Mouse (Mus musculus) kidney, embryonic 15.5 days (tissue): ENCODE data around the gene Fndc8. TPM values are rescaled to one million over a fixed set of nuclear protein-coding genes. Genes with fewer than 3 reads are reported as not detected.
A peak's percentile ranks its signal among the peaks of the same experiment; 100 is the strongest.

Source experiments
- ATAC-seq: fragments of 200-750 bp; cut with Nextera tagmentation; replicated peaks from 2 replicates; pipeline ENCODE4 v1.8.0; 2017; ENCODE audit warnings: moderate TSS enrichment; ENCODE audit not compliant: low FRiP score
- H3K27ac ChIP-seq: fragments of 300-500 bp; sonication (generic); 2 replicates; pipeline ENCODE4 v1.5.1; 2015; ENCODE audit warnings: mild to moderate bottlenecking, inconsistent platforms
- H3K27me3 ChIP-seq: fragments of 300-500 bp; sonication (generic); 2 replicates; pipeline ENCODE4 v1.6.1; 2015; ENCODE audit warnings: inconsistent platforms
- H3K36me3 ChIP-seq: fragments of 300-500 bp; sonication (generic); 2 replicates; pipeline ENCODE4 v1.6.1; 2015; ENCODE audit warnings: inconsistent platforms
- H3K4me1 ChIP-seq: fragments of 300-500 bp; sonication (generic); 2 replicates; pipeline ENCODE4 v1.6.1; 2015; ENCODE audit warnings: inconsistent platforms
- H3K4me2 ChIP-seq: fragments of 300-500 bp; sonication (generic); 2 replicates; pipeline ENCODE4 v1.6.1; 2015; ENCODE audit warnings: moderate library complexity, mild to moderate bottlenecking, inconsistent platforms
- H3K4me3 ChIP-seq: fragments of 300-500 bp; sonication (generic); replicated peaks from 2 replicates; pipeline ENCODE4 v1.5.1; 2015; ENCODE audit warnings: mild to moderate bottlenecking, inconsistent platforms
- H3K9ac ChIP-seq: fragments of 300-500 bp; sonication (generic); 2 replicates; pipeline ENCODE4 v1.6.1; 2015; ENCODE audit warnings: mild to moderate bottlenecking, inconsistent platforms
- H3K9me3 ChIP-seq: fragments of 300-500 bp; sonication (generic); replicated peaks from 2 replicates; pipeline ENCODE4 v1.6.1; 2016; ENCODE audit warnings: inconsistent platforms
- WGBS: fragments of 180-500 bp; shearing (Covaris S2); methylation state at CpG from one replicate; pipeline ENCODE4 v1.1.7; 2015; ENCODE audit warnings: mixed read lengths; 5-methylcytosine and 5-hydroxymethylcytosine counted together
- polyA plus RNA-seq: library from polyadenylated mRNA; unstranded; fragments of >200 nt; fragmentation: Nextera tagmentation; extraction: Ambion mirVana; gene quantifications from 2 replicates; pipeline ENCODE4 v1.2.1, GENCODE M21; 2015

Fndc8 gene
- 0.18 and 0.39 TPM in 2 replicates for polyA plus RNA-seq

- H3K9ac ChIP-seq: no peak within 1 kb of the TSS
- H3K4me2 ChIP-seq: no peak within 1 kb of the TSS
- peaks cover 18% of the 10 kb centered on the region for H3K27me3 ChIP-seq
- peaks cover 20% of the 10 kb centered on the region for H3K4me1 ChIP-seq
- no peaks in the 10 kb centered on the region for H3K36me3 ChIP-seq
- ATAC-seq: no peak
- H3K9me3 ChIP-seq: no peaks in the 10 kb centered on the region
- WGBS: 41% methylated on average over 7 of the region's 7 CpGs
- no peak within 1 kb of the TSS for H3K4me3 ChIP-seq
- H3K27ac ChIP-seq: no peak within 1 kb of the TSS
These were observed at the start of gene Fndc8 for GRCm38 (mm10) chr11:82891936-82892335. Fndc8 (plus strand) TSS chr11:82892124.

GRCm38 (mm10) chr11:82844771-82845414, 47.0 kb upstream of the Fndc8 start:
- H3K4me2 ChIP-seq: peak overlapping the region; percentile 44; the same call in 1 of the 2 replicates
- no peaks in the 10 kb centered on the region for H3K9me3 ChIP-seq
- H3K27me3 ChIP-seq: no peaks in the 10 kb centered on the region
- WGBS: 70% methylated on average over 11 of the region's 11 CpGs
- H3K36me3 ChIP-seq: no peaks in the 10 kb centered on the region
- peak overlapping the region; percentile 78; the same call in 1 of the 2 replicates for H3K27ac ChIP-seq
- no peak overlapping the region for H3K9ac ChIP-seq
- no peak for ATAC-seq
- peaks cover 45% of the 10 kb centered on the region for H3K4me1 ChIP-seq
- H3K4me3 ChIP-seq: no peak overlapping the region

- Histone ChIP-seq H3K36me3 (no peaks in the 10 kb centered on the region), H3K27ac (peak overlapping the region; percentile 78), H3K9ac (0 out of 2 replicates have a peak overlapping the region, but pooled peaks have one; percentile 10), H3K27me3 (no peaks in the 10 kb centered on the region), H3K4me2 (peak overlapping the region; percentile 44), H3K4me1 (peaks cover 47% of the 10 kb centered on the region), H3K9me3 (no peaks in the 10 kb centered on the region), H3K4me3 (0 out of 2 replicates have a peak overlapping the region, but pooled peaks have one; percentile 5)
- ATAC-seq: peak; percentile 87
- 30% methylated on average over 16 of the region's 16 CpGs for WGBS
These were observed 46.4 kb upstream of the Fndc8 start for GRCm38 (mm10) chr11:82845415-82846078.

- Histone ChIP-seq H3K27ac (peak overlapping the region; percentile 78), H3K4me2 (peak overlapping the region; percentile 44), H3K9me3 (no peaks in the 10 kb centered on the region), H3K36me3 (no peaks in the 10 kb centered on the region), H3K4me1 (peaks cover 49% of the 10 kb centered on the region), H3K27me3 (no peaks in the 10 kb centered on the region), H3K4me3 (0 out of 2 replicates have a peak overlapping the region, but pooled peaks have one; percentile 5), H3K9ac (0 out of 2 replicates have a peak overlapping the region, but pooled peaks have one; percentile 10)
- ATAC-seq: 0 out of 2 replicates have a peak, but pooled peaks have one; percentile 38
- WGBS: 23% methylated on average over 4 of the region's 4 CpGs
These were observed 45.9 kb upstream of the Fndc8 start for GRCm38 (mm10) chr11:82846079-82846436.

GRCm38 (mm10) chr11:82846938-82847337, 45.0 kb upstream of the Fndc8 start:
- no peak for ATAC-seq
- 63% methylated on average over 3 of the region's 3 CpGs for WGBS
- Histone ChIP-seq H3K9me3 (no peaks in the 10 kb centered on the region), H3K27ac (peak overlapping the region; percentile 78), H3K36me3 (no peaks in the 10 kb centered on the region), H3K27me3 (no peaks in the 10 kb centered on the region), H3K9ac (no peak overlapping the region), H3K4me3 (no peak overlapping the region), H3K4me2 (no peak overlapping the region), H3K4me1 (peaks cover 56% of the 10 kb centered on the region)

GRCm38 (mm10) chr11:82847571-82848000, 44.3 kb upstream of the Fndc8 start:
- peak overlapping the region; percentile 9; the same call in 1 of the 2 replicates for H3K4me2 ChIP-seq
- no peaks in the 10 kb centered on the region for H3K36me3 ChIP-seq
- peak; percentile 47 for ATAC-seq
- WGBS: 41% methylated on average over 6 of the region's 6 CpGs
- no peaks in the 10 kb centered on the region for H3K27me3 ChIP-seq
- peaks cover 56% of the 10 kb centered on the region for H3K4me1 ChIP-seq
- peak overlapping the region; percentile 78 for H3K27ac ChIP-seq
- no peak overlapping the region for H3K4me3 ChIP-seq
- H3K9me3 ChIP-seq: no peaks in the 10 kb centered on the region
- no peak overlapping the region for H3K9ac ChIP-seq

- H3K4me2 ChIP-seq: peak overlapping the region; percentile 25; the same call in 1 of the 2 replicates
These were observed 41.7 kb upstream of the Fndc8 start for GRCm38 (mm10) chr11:82850259-82850658.

GRCm38 (mm10) chr11:82852115-82852514, 39.8 kb upstream of the Fndc8 start:
- Histone ChIP-seq H3K9ac (no peak overlapping the region), H3K4me3 (no peak overlapping the region), H3K4me2 (no peak overlapping the region), H3K9me3 (no peaks in the 10 kb centered on the region), H3K36me3 (no peaks in the 10 kb centered on the region), H3K27me3 (no peaks in the 10 kb centered on the region), H3K27ac (no peak overlapping the region), H3K4me1 (peaks cover 53% of the 10 kb centered on the region)
- ATAC-seq: no peak
- WGBS: 74% methylated on average over 11 of the region's 11 CpGs

More at GRCm38 (mm10) chr11:82850259-82850658, 41.7 kb upstream of the Fndc8 start:
- Histone ChIP-seq H3K27me3 (no peaks in the 10 kb centered on the region), H3K36me3 (no peaks in the 10 kb centered on the region), H3K4me3 (no peak overlapping the region), H3K9me3 (no peaks in the 10 kb centered on the region), H3K4me1 (peaks cover 54% of the 10 kb centered on the region), H3K9ac (no peak overlapping the region), H3K27ac (peak overlapping the region; percentile 74)
- 45% methylated on average over 5 of the region's 5 CpGs for WGBS
- no peak for ATAC-seq

- H3K9ac ChIP-seq: no peak overlapping the region
These were observed 39.4 kb upstream of the Fndc8 start for GRCm38 (mm10) chr11:82852540-82852939.

GRCm38 (mm10) chr11:82852958-82853357, 39.0 kb upstream of the Fndc8 start:
- peaks cover 45% of the 10 kb centered on the region for H3K4me1 ChIP-seq
- no peak overlapping the region for H3K27ac ChIP-seq
- no peaks in the 10 kb centered on the region for H3K9me3 ChIP-seq
- no peaks in the 10 kb centered on the region for H3K36me3 ChIP-seq
- 83% methylated on average over 7 of the region's 7 CpGs for WGBS
- no peak overlapping the region for H3K9ac ChIP-seq
- no peak for ATAC-seq
- H3K4me2 ChIP-seq: no peak overlapping the region
- no peak overlapping the region for H3K4me3 ChIP-seq
- no peaks in the 10 kb centered on the region for H3K27me3 ChIP-seq

More at GRCm38 (mm10) chr11:82852540-82852939, 39.4 kb upstream of the Fndc8 start:
- ATAC-seq: no peak
- H3K27ac ChIP-seq: no peak overlapping the region
- H3K4me2 ChIP-seq: no peak overlapping the region
- no peak overlapping the region for H3K4me3 ChIP-seq
- H3K27me3 ChIP-seq: no peaks in the 10 kb centered on the region
- H3K9me3 ChIP-seq: no peaks in the 10 kb centered on the region
- no peaks in the 10 kb centered on the region for H3K36me3 ChIP-seq
- peaks cover 49% of the 10 kb centered on the region for H3K4me1 ChIP-seq
- 85% methylated on average over 10 of the region's 10 CpGs for WGBS

- 83% methylated on average over 6 of the region's 6 CpGs for WGBS
- Histone ChIP-seq H3K9me3 (no peaks in the 10 kb centered on the region), H3K4me2 (no peak overlapping the region), H3K9ac (no peak overlapping the region), H3K36me3 (no peaks in the 10 kb centered on the region), H3K27ac (no peak overlapping the region), H3K4me3 (no peak overlapping the region), H3K4me1 (peaks cover 45% of the 10 kb centered on the region), H3K27me3 (no peaks in the 10 kb centered on the region)
- ATAC-seq: no peak
These were observed 37.8 kb upstream of the Fndc8 start for GRCm38 (mm10) chr11:82854111-82854510.

GRCm38 (mm10) chr11:82855327-82855973, 36.5 kb upstream of the Fndc8 start:
- H3K9me3 ChIP-seq: no peaks in the 10 kb centered on the region
- H3K27ac ChIP-seq: peak overlapping the region; percentile 47
- no peaks in the 10 kb centered on the region for H3K27me3 ChIP-seq
- ATAC-seq: peak; percentile 54; the same call in 1 of the 2 replicates
- H3K4me3 ChIP-seq: no peak overlapping the region
- H3K4me1 ChIP-seq: peaks cover 35% of the 10 kb centered on the region
- no peak overlapping the region for H3K9ac ChIP-seq
- H3K4me2 ChIP-seq: no peak overlapping the region
- H3K36me3 ChIP-seq: no peaks in the 10 kb centered on the region
- 80% methylated on average over 9 of the region's 9 CpGs for WGBS
